Mouse (Mus musculus): ENCODE results near the gene Sgsm3.
A peak's percentile ranks its signal among the peaks of the same experiment; 100 is the strongest.
"Not testable (repeated sequence)": the region's sequence is repeated elsewhere in the genome, so short reads cannot be mapped to it uniquely, and the experiment has no call there.

Gene Sgsm3

GRCm38 (mm10) chr15:80977620-80978334 lies at the start of gene Sgsm3:
Sgsm3 (plus strand) TSS chr15:80977765.
- peak; percentile 83 for DNase-seq (ENCODE audit: low spot score)

GRCm38 (mm10) chr15:80928811-80929355 lies 48.7 kb upstream of the Sgsm3 start:
- no peak for DNase-seq (ENCODE audit: low spot score)

- DNase-seq (ENCODE audit: low spot score), result no peak
Measured at GRCm38 (mm10) chr15:80930048-80930571, 47.5 kb upstream of the Sgsm3 start.

GRCm38 (mm10) chr15:80930676-80931320 lies 46.8 kb upstream of the Sgsm3 start:
- not testable (repeated sequence) for DNase-seq (ENCODE audit: low spot score)

GRCm38 (mm10) chr15:80931345-80931960 lies 46.1 kb upstream of the Sgsm3 start:
- no peak for DNase-seq (ENCODE audit: low spot score)

- no peak for DNase-seq (ENCODE audit: low spot score)
Measured at GRCm38 (mm10) chr15:80934841-80935240, 42.7 kb upstream of the Sgsm3 start.

DNA sequence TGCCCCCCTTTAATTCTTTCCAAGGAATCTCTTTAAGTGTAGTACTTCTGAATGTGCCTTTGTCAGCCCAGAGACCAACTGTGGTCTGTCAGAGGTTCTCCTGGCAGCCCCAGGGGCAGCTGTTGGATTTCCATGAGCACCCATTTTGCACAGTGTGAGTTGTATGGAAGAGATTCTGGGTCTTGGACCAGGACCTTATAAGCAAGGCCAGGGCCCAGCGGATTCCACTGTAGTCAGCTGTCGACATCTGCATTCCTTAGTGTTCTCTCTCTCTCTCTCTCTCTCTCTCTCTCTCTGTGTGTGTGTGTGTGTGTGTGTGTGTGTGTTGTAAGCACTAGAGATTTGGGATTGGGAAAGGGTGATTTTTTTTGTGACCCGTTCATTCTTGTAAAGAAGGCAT lies 40.9 kb upstream of the Sgsm3 start:
- DNase-seq (ENCODE audit: low spot score), result no peak

- no peak for DNase-seq (ENCODE audit: low spot score)
Measured at GRCm38 (mm10) chr15:80938615-80939014, 39.0 kb upstream of the Sgsm3 start.

GRCm38 (mm10) chr15:80939401-80939800 lies 38.2 kb upstream of the Sgsm3 start:
- no peak for DNase-seq (ENCODE audit: low spot score)

- no peak for DNase-seq (ENCODE audit: low spot score)
Measured at GRCm38 (mm10) chr15:80941468-80942040, 36.0 kb upstream of the Sgsm3 start.

GRCm38 (mm10) chr15:80945851-80946250 lies 31.7 kb upstream of the Sgsm3 start:
- DNase-seq (ENCODE audit: low spot score), result peak; percentile 16

DNA sequence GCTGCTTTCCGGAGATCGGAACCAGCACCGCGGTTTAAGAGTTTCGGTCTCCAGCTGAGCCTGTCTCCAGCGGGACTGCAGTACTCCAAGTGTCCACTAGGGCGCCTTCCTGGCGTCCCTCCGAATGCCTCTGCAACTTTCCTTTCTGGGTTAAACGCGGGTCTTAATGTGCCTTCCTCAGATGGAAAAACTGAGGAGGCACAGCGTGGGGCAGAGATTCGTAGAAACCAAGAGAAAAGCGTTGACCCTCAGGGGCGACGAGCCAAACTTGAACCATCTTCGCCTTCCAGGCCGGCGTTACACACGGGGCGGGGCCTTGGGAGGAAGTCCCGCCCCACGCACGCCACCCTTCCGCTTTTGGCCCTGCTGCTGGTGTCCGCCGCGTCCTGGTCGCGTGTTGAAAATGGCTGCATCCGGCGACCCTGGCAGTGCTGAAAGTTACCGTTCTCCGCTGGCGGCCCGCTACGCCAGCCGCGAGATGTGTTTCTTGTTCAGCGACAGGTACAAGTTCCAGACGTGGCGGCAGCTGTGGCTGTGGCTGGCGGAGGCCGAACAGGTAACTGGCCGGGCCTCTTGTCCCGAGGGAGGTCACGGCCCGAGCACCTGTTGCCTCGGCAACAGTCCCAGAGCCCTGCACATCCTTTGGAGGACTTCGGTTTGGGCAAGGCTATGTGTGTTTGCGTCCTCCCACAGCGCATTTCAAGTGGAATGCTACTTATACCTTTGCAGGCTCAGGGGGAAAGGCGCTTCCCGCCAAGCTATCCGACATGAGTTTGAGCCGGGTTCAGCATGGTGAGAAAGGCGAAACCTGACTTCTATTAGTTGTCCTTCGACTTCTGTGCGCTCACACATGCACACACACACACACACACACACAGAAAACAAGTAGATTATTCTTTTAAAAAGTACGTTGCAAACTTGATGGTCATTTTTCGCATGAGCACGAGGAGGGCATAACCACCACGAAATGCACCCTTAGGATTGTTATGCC lies 29.1 kb upstream of the Sgsm3 start, which contains the start of gene Adsl:
Gene Adsl (plus strand): TSS at position 346 of the 991 bp plus-strand sequence.
- peak; percentile 82 for DNase-seq (ENCODE audit: low spot score)

- no peak for DNase-seq (ENCODE audit: low spot score)
Measured at GRCm38 (mm10) chr15:80949431-80949830, 28.1 kb upstream of the Sgsm3 start.

- DNase-seq (ENCODE audit: low spot score), result no peak
Measured at GRCm38 (mm10) chr15:80950055-80950454, 27.5 kb upstream of the Sgsm3 start.

GRCm38 (mm10) chr15:80953971-80954370 lies 23.6 kb upstream of the Sgsm3 start:
- no peak for DNase-seq (ENCODE audit: low spot score)

- no peak for DNase-seq (ENCODE audit: low spot score)
Measured at GRCm38 (mm10) chr15:80954861-80955260, 22.7 kb upstream of the Sgsm3 start.

DNA sequence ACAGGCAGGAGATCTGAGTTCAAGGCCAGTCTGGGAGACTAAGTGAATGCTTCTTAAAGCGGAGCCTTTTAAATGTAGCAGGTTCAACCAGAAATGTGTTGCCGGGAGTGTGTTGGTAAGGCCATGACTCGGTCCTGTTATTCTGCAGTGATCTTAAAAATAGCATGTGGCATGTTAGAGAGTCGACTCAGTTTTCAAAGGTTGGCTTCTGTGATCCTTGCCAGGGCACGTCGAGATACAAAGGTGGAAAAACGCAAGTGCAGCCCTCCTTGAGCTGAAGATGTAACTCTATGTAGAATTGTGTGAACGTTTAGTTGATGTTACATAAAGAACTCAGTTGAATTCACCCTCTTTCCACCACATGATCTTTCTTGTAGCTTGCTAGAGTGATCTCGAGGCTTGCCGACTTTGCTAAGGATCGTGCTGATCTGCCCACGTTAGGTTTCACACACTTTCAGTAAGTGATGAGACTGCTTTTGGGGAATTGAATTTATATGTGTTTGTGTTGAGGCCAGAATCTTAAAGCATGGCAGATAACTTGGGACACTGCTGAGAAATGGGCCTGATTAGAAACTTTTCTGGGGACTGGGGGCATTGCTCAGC lies 21.6 kb upstream of the Sgsm3 start:
- no peak for DNase-seq (ENCODE audit: low spot score)

DNA sequence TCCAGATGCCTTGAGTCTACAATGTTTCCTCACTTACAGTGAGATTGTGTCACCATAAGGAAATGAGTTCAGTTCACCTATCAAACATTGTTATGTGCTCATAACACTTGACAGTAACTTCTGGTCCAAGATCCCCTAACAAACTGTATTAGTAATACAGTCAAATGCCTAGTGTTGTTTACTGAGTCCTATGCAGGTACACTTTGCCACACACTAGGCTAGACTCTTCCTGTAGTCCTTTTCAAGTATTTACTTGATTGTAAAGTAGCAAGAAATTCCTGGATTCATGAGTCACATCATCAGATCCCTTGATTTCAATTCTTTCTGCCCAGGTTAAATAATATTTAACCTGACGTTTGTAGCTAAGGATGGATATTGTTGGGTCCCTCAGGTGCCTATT lies 8.2 kb upstream of the Sgsm3 start:
- DNase-seq (ENCODE audit: low spot score), result no peak

DNA sequence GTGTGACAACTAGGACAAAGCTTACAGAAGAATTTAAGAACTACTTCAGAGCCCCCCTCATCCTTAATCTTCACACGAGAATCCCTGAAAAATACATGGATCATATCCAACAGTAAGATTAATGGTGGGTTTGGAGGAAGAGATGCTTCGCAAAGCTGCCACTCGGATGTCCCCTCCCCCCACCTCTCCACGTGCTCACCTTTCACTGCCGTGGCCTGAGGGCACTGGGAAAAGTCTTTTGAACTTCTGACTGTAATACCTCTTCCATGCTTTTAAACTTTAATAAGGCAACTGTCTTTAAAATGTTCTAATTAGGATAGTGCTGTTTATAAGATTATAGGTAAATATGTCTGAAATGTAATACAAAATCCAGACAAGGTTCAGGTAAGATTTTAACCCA lies 3.3 kb upstream of the Sgsm3 start:
- DNase-seq (ENCODE audit: low spot score), result no peak

GRCm38 (mm10) chr15:80975666-80976065 lies 1.9 kb upstream of the Sgsm3 start:
- no peak for DNase-seq (ENCODE audit: low spot score)

- no peak for DNase-seq (ENCODE audit: low spot score)
Measured at GRCm38 (mm10) chr15:80979611-80980010, 2.0 kb downstream of the Sgsm3 start.

Measured in urinary bladder, postnatal 25 days (tissue).